Mouse (Mus musculus) heart, postnatal 0 days (tissue): ENCODE measurements around the gene Fam20a. TPM values are rescaled to one million over a fixed set of nuclear protein-coding genes. Genes with fewer than 3 reads are reported as not detected.

Experiments used
- ATAC-seq: fragments of 200-750 bp; cut with Nextera tagmentation; 2 replicates; pipeline ENCODE4 v1.8.0; 2017; ENCODE audit warnings: low read depth, moderate number of reproducible peaks, moderate library complexity; ENCODE audit not compliant: insufficient read depth
- DNase-seq: peaks from one replicate; pipeline ENCODE4 v3.0.0-alpha.2; 2016; ENCODE audit warnings: low spot score
- H3K27ac ChIP-seq: fragments of 300-500 bp; sonication (generic); 2 replicates; pipeline ENCODE4 v1.5.1; 2014; ENCODE audit warnings: low read depth, mild to moderate bottlenecking
- H3K27me3 ChIP-seq: fragments of 300-500 bp; sonication (generic); 2 replicates; pipeline ENCODE4 v1.6.1; 2014; ENCODE audit warnings: low read length, mixed read lengths; ENCODE audit not compliant: control insufficient read depth, insufficient read depth
- H3K36me3 ChIP-seq: fragments of 300-500 bp; sonication (generic); replicated peaks from 2 replicates; pipeline ENCODE4 v1.6.1; 2014; ENCODE audit warnings: low read length, mixed read lengths; ENCODE audit not compliant: control insufficient read depth, insufficient read depth
- H3K4me1 ChIP-seq: fragments of 300-500 bp; sonication (generic); 2 replicates; pipeline ENCODE4 v1.6.1; 2014; ENCODE audit warnings: antibody characterized with exemption; ENCODE audit not compliant: control insufficient read depth, insufficient read depth
- H3K4me2 ChIP-seq: fragments of 300-500 bp; sonication (generic); 2 replicates; pipeline ENCODE4 v1.6.1; 2014; ENCODE audit warnings: low read depth, mild to moderate bottlenecking, low read length, moderate library complexity
- H3K4me3 ChIP-seq: fragments of 300-500 bp; sonication (generic); 2 replicates; pipeline ENCODE4 v1.5.1; 2014; ENCODE audit warnings: low read depth, low read length
- H3K9ac ChIP-seq: fragments of 300-500 bp; sonication (generic); replicated peaks from 2 replicates; pipeline ENCODE4 v1.6.1; 2014; ENCODE audit warnings: low read depth, low read length, mixed read lengths
- H3K9me3 ChIP-seq: fragments of 300-500 bp; sonication (generic); replicated peaks from 2 replicates; pipeline ENCODE4 v1.6.1; 2016; ENCODE audit warnings: low read length; ENCODE audit not compliant: control insufficient read depth
- CTCF ChIP-seq: IDR thresholded peaks from 2 replicates; pipeline ENCODE4 v1.5.1; 2016; ENCODE audit warnings: antibody characterized with exemption, control low read depth, low read depth
- EP300 ChIP-seq: IDR thresholded peaks from 2 replicates; pipeline ENCODE4 v1.6.1; 2016; ENCODE audit warnings: antibody characterized with exemption, low read depth
- WGBS: fragments of 180-500 bp; shearing (Covaris S2); extraction: QIAGEN DNeasy Blood & Tissue Kit; methylation state at CpG from one replicate; pipeline ENCODE4 v1.1.7; 2014; 5-methylcytosine and 5-hydroxymethylcytosine counted together
- polyA plus RNA-seq: library from polyadenylated mRNA; unstranded; fragments of >200 nt; fragmentation: Nextera tagmentation; extraction: Ambion mirVana; gene quantifications from 2 replicates; pipeline ENCODE4 v1.2.1, GENCODE M21; 2015
- total RNA-seq: library from RNA; depleted of rRNA; stranded (reverse); fragments of >200 nt; gene quantifications from 2 replicates; pipeline ENCODE4 v1.2.3, GENCODE M21; 2014; ENCODE audit warnings: low replicate concordance

Fam20a gene
- total and polyA plus RNA-seq, 2 experiments from 2014 or later: 3.0 to 6.8 TPM

DNA sequence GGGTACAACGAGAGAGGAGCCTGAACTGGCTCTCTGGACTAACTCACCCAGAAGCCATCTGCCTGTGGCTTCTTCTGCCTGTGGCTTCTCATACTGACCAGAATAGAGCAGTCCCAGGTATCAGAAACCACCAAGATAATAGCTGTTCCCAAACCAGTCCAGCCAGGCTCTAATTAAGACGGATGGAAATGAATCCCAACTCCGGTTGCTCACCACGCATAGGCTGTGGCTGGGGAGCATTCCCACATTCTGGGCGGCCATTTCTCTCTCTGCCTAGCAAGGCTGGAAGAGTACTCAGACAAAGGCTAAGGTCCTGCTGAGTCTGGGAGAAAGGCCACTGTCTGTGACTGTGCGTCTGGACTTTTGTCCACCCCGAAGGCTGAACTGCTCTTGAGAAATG is 5.1 kb downstream of the Fam20a start:
- Histone ChIP-seq H3K27me3 (no peaks in the 10 kb centered on the region), H3K27ac (no peak overlapping the region), H3K9me3 (no peaks in the 10 kb centered on the region), H3K4me2 (no peak overlapping the region), H3K4me3 (no peak overlapping the region), H3K36me3 (no peaks in the 10 kb centered on the region), H3K4me1 (0 out of 2 replicates have a peak, but pooled peaks cover 4% of the 10 kb centered on the region), H3K9ac (no peak overlapping the region)
- WGBS: 73% methylated on average over 7 of the region's 7 CpGs
- ATAC-seq (no peak), DNase-seq (no peak)
- TF ChIP-seq EP300: no peak
- TF ChIP-seq CTCF: no peak

- 0 out of 2 replicates have a peak, but pooled peaks cover 4% of the 10 kb centered on the region for H3K4me1 ChIP-seq
- no peaks in the 10 kb centered on the region for H3K27me3 ChIP-seq
- no peaks in the 10 kb centered on the region for H3K36me3 ChIP-seq
- DNase-seq: no peak
- H3K4me2 ChIP-seq: no peak overlapping the region
- no peak for ATAC-seq
- no peaks in the 10 kb centered on the region for H3K9me3 ChIP-seq
- TF ChIP-seq CTCF: no peak
- no peak for TF ChIP-seq EP300
- no peak overlapping the region for H3K27ac ChIP-seq
- no peak overlapping the region for H3K4me3 ChIP-seq
- no peak overlapping the region for H3K9ac ChIP-seq
- WGBS: 90% methylated on average over 12 of the region's 12 CpGs
These were observed 6.7 kb downstream of the Fam20a start for GRCm38 (mm10) chr11:109715311-109715781.

DNA sequence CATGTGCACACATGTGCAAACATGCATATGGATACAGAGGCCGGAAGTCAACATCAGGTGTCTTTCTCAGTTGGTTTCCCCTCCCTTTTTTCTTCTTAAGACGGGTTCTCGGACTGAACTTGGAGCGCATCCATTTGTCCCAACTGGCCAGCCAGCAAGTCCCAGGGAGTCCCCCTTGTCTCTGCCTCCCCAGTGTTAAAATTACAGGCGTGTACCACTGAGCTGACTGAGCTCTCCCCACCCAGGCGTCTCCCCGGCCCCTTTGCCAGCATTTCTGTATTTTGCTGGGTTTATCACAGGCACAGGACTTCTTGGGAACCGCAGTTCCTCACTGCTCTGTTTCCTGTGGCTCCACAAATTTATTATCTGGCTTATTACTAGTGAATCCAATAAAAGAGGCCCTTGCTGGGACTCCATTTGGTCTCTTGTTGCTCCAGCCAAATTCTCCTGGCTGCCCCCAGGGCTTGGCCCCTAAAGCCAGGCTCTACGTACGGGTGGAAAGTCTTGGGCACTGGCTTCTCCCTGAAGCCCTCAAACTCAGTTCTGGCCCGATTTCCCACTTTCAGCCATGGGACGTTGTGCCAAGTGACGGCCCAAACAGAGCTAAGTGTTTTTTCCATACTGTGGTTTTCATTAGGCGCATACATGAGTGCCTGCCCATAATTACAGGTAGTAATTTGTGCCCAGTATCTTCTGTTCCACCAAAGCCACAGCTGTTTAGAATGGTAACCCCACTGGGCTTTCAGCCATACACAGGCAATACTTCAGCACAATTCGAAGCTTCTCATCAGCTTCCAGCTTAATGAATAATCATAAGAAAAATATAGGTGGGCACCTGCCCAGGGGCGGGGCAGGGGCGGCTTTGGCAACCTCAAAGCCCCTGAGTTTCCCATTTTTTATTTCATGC is 7.5 kb downstream of the Fam20a start:
- Histone ChIP-seq H3K9ac (no peak overlapping the region), H3K9me3 (no peaks in the 10 kb centered on the region), H3K27me3 (no peaks in the 10 kb centered on the region), H3K4me2 (no peak overlapping the region), H3K27ac (no peak overlapping the region), H3K4me3 (no peak overlapping the region), H3K4me1 (0 out of 2 replicates have a peak, but pooled peaks cover 4% of the 10 kb centered on the region), H3K36me3 (no peaks in the 10 kb centered on the region)
- WGBS: 79% methylated on average over 17 of the region's 17 CpGs
- ATAC-seq: no peak
- DNase-seq: no peak
- TF ChIP-seq CTCF (no peak), EP300 (no peak)

- H3K4me2 ChIP-seq: no peak overlapping the region
- ATAC-seq (no peak), DNase-seq (no peak)
- no peaks in the 10 kb centered on the region for H3K36me3 ChIP-seq
- TF ChIP-seq CTCF (no peak), EP300 (no peak)
- no peak overlapping the region for H3K27ac ChIP-seq
- H3K9me3 ChIP-seq: no peaks in the 10 kb centered on the region
- H3K27me3 ChIP-seq: no peaks in the 10 kb centered on the region
- H3K4me3 ChIP-seq: no peak overlapping the region
- H3K9ac ChIP-seq: no peak overlapping the region
- H3K4me1 ChIP-seq: peaks cover 17% of the 10 kb centered on the region
- WGBS: 78% methylated on average over 5 of the region's 5 CpGs
These were observed 12.6 kb downstream of the Fam20a start for GRCm38 (mm10) chr11:109709501-109709900.

DNA sequence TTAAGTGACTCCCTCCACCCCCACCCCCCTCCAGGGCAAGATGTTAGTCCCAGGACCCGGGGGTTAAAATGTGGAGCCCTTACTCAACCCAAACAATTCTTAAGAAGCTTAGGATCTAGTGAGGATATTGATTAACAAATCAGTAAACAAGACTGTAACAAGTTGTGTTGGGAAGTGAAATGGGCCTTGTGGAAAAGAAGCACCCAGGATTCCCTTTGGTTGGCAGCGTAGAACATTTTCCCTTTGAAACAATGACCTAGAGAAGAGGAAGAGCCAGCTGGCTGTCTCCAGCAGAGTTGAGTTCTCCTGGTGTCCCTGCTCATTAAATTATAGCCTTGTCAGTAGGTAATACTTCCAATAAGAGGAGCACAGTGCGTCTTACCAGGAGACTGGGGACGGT is 13.3 kb downstream of the Fam20a start:
- Histone ChIP-seq H3K4me2 (no peak overlapping the region), H3K27ac (no peak overlapping the region), H3K36me3 (no peaks in the 10 kb centered on the region), H3K4me3 (no peak overlapping the region), H3K9ac (no peak overlapping the region), H3K27me3 (no peaks in the 10 kb centered on the region), H3K9me3 (no peaks in the 10 kb centered on the region), H3K4me1 (peaks cover 17% of the 10 kb centered on the region)
- DNase-seq (no peak), ATAC-seq (no peak)
- no peak for TF ChIP-seq CTCF
- no peak for TF ChIP-seq EP300
- WGBS: 94% methylated on average over 4 of the region's 4 CpGs
